Mouse (Mus musculus) adrenal gland, postnatal 10 days (tissue): ENCODE measurements at regions not wholly inside any gene's neighbourhood (a gene's known extent, or its start where the extent isn't known, plus 50 kb on each side); places are given as distances from the start of the nearest gene placed in this dataset.

ENCODE experiments used
- DNase-seq: peaks from one replicate; pipeline ENCODE4 v3.0.0; 2021; ENCODE audit warnings: mixed read lengths

GRCm38 (mm10) chr5:53381492-53382199, 84.3 kb upstream of the Rbpj start:
- DNase-seq: peak; percentile 32

- DNase-seq: no peak
These were observed 81.9 kb upstream of the Rbpj start for GRCm38 (mm10) chr5:53384026-53384425.

DNA sequence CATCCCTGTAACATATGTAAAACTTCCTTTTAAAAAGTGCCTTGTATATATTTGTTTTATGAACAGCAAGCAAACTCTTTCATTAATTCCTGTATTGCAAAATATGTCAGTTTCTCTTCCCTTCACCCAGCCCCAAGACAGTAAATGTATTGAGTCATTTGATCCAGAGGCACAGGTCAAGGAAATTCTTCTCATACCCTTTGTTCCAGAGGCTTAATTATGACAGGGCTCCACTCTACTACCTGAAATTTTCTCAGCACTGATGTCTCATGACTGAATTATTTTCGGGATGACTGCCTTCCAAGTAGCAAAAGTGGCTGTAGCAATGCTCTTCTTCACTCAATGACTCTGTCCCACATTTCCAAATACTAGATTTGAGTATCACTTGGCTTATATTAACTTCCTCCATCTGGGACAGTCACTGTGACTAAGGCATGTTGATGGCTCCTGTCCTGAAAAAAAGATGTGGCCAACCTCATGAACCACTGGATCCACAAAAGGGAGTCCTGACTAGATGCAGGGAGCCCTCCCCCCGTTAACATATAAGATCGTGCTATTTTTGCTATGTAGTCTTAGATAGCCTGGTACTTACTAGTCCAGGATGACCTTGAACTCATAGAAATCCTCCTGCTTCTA, 80.3 kb upstream of the Rbpj start:
- no peak for DNase-seq

DNA sequence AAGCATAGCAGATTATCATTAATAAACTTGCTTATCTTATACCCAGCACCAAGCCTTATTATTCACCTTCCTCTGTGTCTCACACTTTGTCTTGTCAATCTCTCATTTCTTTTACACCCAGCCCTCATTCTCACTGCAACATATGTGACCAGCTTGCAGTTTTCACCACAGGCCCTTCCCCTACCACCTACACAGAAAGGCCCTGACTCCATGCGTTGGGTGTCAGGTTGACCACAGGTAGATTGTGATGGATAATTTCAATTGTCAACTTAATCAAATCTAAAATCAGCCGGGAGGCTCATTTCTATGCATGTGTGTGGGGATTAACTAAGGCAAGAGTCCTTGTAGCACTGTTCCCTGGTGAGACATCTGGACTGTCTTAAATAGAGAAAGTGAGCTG, 72.4 kb upstream of the Rbpj start:
- DNase-seq: no peak

DNA sequence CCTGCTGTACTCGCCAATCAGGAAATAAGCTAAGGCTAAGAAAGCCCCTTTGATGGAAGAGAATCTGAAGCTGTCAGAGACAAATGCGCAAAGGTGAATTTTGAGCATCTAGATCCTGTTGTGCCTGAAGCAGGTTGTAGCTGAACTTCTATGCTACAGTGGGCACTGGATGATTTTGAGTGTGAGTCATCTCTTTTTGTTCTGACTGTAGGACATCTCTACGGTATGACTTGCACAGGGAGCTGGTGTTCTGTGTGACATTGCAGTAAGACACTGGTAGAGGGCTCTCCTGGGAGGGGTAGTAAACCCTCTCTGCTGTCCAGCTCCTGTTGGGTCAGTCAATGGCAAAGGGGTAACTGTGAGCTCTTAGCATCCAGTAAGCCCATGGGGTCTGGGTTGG, 71.4 kb upstream of the Rbpj start:
- no peak for DNase-seq

GRCm38 (mm10) chr5:53398428-53399058, 67.4 kb upstream of the Rbpj start:
- DNase-seq: no peak

DNA sequence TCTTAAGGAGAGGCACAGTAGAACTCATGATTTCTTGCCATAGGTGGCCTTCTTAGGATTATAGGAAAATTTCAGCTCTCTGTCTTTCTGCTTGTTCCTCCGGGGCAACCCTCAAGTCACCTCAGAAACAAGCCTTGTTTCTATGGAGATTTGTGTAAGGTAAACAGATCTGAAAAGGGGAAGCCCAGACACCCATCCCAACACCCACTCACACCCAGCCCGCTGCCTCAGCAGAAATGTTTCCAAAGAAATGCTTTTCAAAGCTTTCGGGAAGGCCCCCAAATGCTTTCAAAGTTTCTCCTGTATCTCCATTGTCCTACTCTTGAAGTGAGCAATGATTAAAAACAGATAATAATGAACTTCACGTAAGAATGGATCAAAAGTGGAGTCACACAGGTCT, 64.9 kb upstream of the Rbpj start:
- no peak for DNase-seq

GRCm38 (mm10) chr5:53402022-53402421, 63.9 kb upstream of the Rbpj start:
- DNase-seq: no peak

DNA sequence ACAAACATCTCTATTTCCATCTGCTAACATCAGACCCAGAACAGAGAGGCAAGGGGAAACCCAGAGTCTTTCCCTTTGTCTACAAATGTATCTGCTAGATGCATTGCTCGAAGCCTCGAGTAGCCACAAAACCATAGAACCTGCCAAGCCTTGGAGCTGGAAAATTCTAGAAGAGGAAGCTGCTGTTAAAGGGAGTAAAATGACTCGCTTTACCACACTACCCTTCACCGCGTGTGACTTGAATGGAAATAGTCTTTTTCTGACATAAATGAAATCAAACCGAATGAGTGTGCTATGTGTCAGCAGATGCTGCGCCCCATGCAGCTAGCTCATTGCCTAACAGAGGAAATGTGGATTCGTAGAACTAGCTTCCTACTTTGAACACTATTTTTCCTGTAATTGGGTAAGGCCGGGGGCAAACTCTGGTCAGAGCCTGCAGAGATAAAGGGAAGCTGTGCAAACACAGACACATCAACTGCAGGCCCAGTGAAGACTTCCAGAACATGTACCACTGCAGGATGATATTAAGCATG, 63.3 kb upstream of the Rbpj start:
- no peak for DNase-seq

DNA sequence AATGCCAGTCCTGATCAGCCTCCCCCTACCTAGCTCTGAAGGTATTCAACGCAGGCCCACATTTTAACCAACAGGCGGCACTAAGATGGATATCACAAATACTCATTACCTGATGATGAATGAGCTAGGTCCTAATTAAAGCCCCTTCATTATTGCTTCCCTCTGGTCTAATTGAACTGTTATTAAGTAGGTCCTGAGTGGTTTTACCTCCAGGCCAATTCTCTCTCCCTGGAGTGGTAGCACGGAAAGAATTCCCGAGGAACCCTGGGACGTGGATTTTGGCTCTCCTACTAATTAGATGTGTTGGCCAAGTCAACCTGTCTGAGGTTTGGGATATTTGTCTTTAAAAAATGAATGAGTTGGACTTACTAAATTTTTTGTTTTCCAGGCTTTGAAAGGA, 60.0 kb upstream of the Rbpj start:
- no peak for DNase-seq

GRCm38 (mm10) chr5:53407646-53408045, 58.3 kb upstream of the Rbpj start:
- no peak for DNase-seq

GRCm38 (mm10) chr5:53408235-53408634, 57.7 kb upstream of the Rbpj start:
- no peak for DNase-seq

DNA sequence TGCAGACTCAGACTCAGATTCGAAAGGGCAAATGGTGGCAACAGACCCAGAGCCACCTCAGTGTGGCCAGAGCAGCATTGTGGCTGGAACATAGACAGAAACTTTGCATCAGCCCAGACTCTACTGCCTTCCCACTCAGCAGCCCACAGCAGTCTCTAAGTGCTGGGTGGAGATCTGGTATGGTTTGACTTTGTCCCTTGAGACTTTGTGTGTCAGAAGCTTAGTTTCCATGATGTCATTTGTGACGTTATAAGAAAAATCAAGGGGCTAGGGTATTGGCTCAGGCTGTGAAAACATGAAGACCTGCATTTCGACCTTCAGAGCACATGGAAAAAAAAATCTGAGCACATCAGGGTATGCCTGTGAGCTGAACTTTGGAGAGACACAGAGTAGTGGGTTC, 56.2 kb upstream of the Rbpj start:
- no peak for DNase-seq

GRCm38 (mm10) chr5:53412391-53413075, 53.4 kb upstream of the Rbpj start:
- DNase-seq: no peak

- no peak for DNase-seq
These were observed 52.3 kb upstream of the Rbpj start for GRCm38 (mm10) chr5:53413677-53414076.

- DNase-seq: no peak
These were observed 50.5 kb upstream of the Rbpj start for GRCm38 (mm10) chr5:53415472-53415871.
